Mouse (Mus musculus) embryonic stem cell, embryonic (primary cell): ENCODE measurements around the gene Ncstn.

Experiments
- CTCF ChIA-PET, 4 experiments: fragments of 300-600 bp in 2 of 4; fragments of 350-600 bp in 2 of 4; sonication (Branson Sonifier 250); formaldehyde crosslinking; loops; one replicate each; lab custom pipeline; 2022; ENCODE audit warnings: inconsistent platforms in 2 of 4; lab: Charles Lee
- POLR2A ChIA-PET, 4 experiments: fragments of 300-600 bp in 2 of 4; fragments of 350-600 bp in 2 of 4; sonication (Branson Sonifier 250); formaldehyde crosslinking; loops; one replicate each; lab custom pipeline; 2022; ENCODE audit warnings: antibody characterized with exemption in 4 of 4, inconsistent platforms in 1 of 4; lab: Charles Lee

The Ncstn gene

DNA sequence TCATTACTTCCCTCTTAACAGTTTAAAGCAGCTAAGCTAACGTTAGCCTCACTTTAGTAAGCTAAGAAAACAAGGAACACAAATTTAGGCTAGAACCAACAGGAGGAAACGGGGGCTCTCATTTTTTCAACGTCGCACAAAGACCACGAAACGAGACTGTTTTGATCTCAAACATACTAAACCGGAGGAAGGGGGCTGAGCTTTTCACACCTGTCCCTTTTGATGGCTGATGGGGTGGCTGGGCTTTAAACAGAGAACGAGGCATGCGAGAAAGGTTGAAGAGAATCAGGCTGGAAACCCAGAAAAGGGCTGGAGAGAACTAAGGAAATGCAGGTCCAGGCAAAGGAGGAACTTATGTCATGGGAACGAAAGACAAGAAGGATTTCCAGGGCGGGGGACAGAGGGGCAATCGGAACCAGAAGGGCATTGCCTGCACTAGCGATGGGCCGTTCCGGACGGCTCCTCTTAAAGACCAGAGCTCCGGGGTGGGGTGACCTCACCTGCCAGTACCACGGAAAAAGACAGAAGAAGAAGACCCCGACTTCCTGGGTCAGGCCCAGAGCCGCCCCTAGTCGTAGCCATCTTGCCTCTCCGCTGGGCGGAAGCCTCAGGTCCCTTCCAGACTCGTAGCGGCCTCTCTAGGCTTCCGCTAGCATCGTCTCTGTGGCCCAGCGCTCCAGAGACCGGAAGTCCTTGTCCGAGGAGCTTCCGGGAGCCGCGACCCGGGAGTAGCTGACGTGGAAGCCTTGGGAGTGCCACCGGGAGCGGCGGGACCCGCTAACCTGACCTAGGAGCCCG, at the start of gene Ncstn, which contains the start of gene Copa:
TSS of gene Ncstn (minus strand) at position 695 of the 798 bp plus-strand sequence.
TSS of gene Copa (plus strand) at position 429 of the 798 bp plus-strand sequence.
- ChIA-PET POLR2A (interaction anchor here (0.6 to 4.1 kb wide), 82 partner anchors 9 to 294 kb away, joined by 3 to 25 read pairs (median 4); partner anchors contain the start of genes Dcaf8 (in 3 of the 4), Igsf8 (in 1 of the 4), Kcnj10 (in 1 of the 4) and Nhlh1 (in 1 of the 4)), CTCF (interaction anchor here (0.6 to 1.5 kb wide), 12 partner anchors 10 to 551 kb away, joined by 3 to 6 read pairs (median 4); partner anchors contain the start of gene Dusp23 (in 1 of the 4))

DNA sequence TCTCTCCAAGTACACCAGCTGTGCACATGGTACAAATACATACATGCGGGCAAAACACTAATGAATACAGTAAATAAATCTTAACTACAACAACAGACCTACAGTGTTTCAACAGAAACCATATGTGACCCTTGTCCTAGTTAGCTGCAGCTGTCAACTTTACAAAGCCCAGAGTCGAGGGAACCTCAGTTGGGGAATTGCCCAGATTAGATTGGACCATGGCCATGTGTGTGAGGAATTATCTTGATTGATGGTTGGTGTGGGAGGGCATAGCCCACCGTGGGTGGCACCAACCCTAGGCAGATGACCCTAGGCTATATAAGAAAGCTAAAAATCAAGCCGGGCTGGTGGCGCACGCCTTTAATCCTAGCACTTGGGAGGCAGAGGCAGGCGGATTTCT, 49.7 kb upstream of the Ncstn start:
- ChIA-PET CTCF (interaction anchor here in 2 of 4 experiments (1.1 to 1.5 kb wide), 2 partner anchors 13 kb away, joined by 3 to 5 read pairs; no protein-coding TSS in a partner anchor), POLR2A (interaction anchor here in 2 of 4 experiments (0.6 to 4.5 kb wide), 6 partner anchors 13 to 181 kb away, joined by 3 to 34 read pairs (median 3); partner anchors contain the start of genes Dcaf8 (in 2 of the 2), Copa (in 1 of the 2) and Ncstn (in 1 of the 2))

DNA sequence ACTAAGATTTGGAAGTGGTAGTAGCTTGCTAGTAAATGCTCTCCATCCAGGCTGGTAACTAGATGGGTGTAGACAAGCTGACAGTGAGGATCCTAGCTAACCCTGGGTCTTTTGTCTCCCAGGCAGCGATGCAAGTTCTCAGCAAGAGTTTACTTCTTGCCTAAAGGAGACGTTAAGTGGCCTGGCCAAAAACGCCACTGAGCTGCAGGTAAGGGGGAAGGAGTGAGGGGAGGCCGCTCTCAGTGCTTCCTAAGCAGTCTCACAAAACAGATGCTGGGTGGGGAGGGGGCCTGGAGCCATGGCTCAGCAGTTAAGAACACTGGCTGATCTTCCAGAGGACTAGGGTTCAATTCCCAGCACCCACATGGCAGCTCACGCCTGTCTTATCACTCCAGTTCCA, 47.2 kb upstream of the Ncstn start:
- CTCF ChIA-PET: interaction anchor here (0.5 to 2.7 kb wide), 22 partner anchors 8 to 195 kb away, joined by 3 to 21 read pairs (median 4); partner anchors contain the start of genes Dcaf8 (in 1 of the 4) and Ncstn (in 1 of the 4)
- POLR2A ChIA-PET: interaction anchor here in 3 of 4 experiments (0.8 to 4.5 kb wide), 17 partner anchors 8 to 182 kb away, joined by 3 to 34 read pairs (median 5); partner anchors contain the start of genes Dcaf8 (in 3 of the 3), Copa (in 1 of the 3) and Ncstn (in 1 of the 3)

DNA sequence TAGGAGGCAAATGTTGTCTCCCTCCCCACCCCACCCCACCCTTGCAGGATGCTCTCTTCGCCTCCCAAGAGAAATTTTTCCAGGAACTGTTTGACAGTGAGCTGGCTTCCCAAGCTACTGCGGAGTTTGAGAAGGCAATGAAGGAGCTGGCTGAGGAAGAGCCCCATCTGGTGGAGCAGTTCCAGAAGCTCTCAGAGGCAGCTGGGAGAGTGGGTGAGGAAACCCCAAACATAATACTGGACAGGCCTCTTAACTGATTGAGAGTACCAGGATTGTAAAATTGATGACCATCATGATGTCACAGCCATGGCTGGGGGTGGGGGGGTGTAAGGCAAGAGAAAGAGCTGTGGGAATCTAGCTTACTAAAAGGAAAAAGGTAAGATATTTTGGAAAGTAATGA, 46.5 kb upstream of the Ncstn start:
- CTCF ChIA-PET: interaction anchor here (0.5 to 2.7 kb wide), 37 partner anchors 9 to 922 kb away, joined by 3 to 21 read pairs (median 4); partner anchors contain the start of genes Copa (in 1 of the 4), Dcaf8 (in 1 of the 4), Ncstn (in 1 of the 4) and Tagln2 (in 1 of the 4)
- POLR2A ChIA-PET: interaction anchor here in 3 of 4 experiments (0.6 to 4.5 kb wide), 24 partner anchors 9 to 818 kb away, joined by 3 to 34 read pairs (median 4); partner anchors contain the start of genes Dcaf8 (in 3 of the 3), Copa (in 1 of the 3), Ncstn (in 1 of the 3) and Pigm (in 1 of the 3)

DNA sequence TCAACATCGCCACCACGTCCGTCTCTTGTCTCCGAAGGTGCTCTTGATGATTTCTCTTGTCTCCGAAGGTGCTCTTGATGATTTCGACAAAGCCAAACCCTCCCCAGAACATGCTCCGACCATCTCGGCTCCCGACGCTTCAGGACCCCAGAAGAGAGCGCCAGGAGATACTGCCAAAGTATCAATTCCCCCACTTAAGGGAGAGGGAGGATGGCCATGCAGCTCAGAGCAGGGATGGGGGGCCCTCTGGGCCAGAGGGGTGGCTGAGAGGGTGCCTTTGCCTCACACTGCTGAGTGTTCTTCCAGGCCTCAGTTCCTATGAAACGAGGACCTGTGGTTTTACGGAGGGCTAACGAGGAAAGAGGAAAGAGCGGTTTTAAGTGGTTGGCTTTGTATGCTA, 46.0 kb upstream of the Ncstn start:
- POLR2A ChIA-PET: interaction anchor here in 3 of 4 experiments (0.6 to 4.5 kb wide), 16 partner anchors 9 to 247 kb away, joined by 3 to 34 read pairs (median 4); partner anchors contain the start of genes Dcaf8 (in 2 of the 3), Copa (in 1 of the 3), Ncstn (in 1 of the 3) and Pigm (in 1 of the 3)
- CTCF ChIA-PET: interaction anchor here (0.6 to 2.7 kb wide), 22 partner anchors 9 to 303 kb away, joined by 3 to 21 read pairs (median 5); partner anchors contain the start of genes Dcaf8 (in 1 of the 4) and Ncstn (in 1 of the 4)

DNA sequence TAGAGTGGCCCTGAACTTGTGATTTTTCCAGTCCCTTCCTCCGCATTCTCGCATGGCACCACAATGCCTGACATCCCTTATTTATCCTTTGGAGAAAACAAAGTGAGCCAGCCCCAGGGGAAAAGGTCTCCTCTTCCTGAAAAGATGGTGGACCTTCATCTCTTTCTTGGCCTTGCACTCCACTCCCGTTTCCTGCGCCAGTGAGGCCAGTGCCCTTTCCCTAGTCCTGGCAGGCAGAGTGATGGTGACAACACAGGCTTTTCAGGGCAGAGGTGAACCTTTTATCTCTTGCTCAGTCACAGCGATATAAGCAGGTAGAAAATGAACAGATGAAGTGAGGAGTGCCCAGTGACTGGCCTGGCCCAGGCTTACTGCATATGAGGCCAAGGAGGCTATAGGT, 44.9 kb upstream of the Ncstn start:
- ChIA-PET CTCF (interaction anchor here in 3 of 4 experiments (1.1 to 2.7 kb wide), 4 partner anchors 8 to 237 kb away, joined by 4 to 21 read pairs (median 10); partner anchors contain the start of gene Dcaf8 (in 1 of the 3)), POLR2A (interaction anchor here in 3 of 4 experiments (1.0 to 4.5 kb wide), 20 partner anchors 7 to 198 kb away, joined by 3 to 34 read pairs (median 4); partner anchors contain the start of genes Dcaf8 (in 2 of the 3), Igsf8 (in 1 of the 3) and Pea15a (in 1 of the 3))

DNA sequence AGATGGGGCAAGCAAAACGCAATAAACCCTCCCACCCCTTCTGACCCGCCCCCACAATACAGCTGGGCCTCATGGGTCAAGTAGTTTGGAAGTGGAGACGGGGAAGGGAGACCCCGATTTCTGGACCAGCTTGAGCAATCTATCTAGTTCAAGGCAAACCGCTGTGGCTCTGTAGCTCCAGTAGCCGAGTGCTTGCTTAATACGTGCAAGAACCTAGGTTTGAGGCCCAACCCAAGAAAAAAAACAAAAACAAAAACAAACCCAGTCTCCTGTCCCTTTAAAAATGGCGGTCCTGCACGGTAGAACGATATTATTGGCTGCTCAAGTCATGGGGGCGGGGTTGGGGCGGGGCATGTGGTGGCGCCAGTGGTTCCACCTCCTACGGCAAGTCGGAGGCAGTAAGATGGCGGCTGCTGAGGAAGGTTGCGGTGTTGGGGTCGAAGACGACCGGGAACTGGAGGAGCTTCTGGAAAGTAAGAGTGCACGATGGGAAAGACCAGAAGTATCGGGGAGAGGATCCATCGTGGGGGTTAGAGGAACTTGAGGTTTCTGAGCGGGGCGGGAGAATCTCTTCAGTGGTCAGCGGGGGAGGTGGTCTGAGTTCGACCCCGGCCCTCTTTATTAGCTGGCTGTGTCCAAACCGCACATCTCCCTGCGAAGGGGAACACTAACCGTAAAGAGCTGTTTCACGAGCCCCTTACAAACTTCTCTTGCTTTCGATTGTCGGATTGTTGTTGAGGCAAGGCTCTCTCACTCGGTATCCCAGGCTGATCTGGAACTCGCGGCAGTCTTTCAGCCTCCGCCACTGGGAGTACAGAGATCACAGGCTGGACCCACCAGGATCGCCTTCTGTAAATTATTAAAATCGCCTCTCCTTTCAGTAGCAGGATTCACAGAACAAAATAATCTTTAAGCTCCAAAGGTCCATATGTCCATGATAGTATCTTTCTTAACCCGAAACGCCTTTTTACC, 44.1 kb upstream of the Ncstn start, which contains the start of gene Pex19:
TSS of gene Pex19 (plus strand) at position 380 of the 972 bp plus-strand sequence.
- POLR2A ChIA-PET: interaction anchor here (0.6 to 2.1 kb wide), 37 partner anchors 8 to 250 kb away, joined by 3 to 11 read pairs (median 4); partner anchors contain the start of genes Dcaf8 (in 3 of the 4), Igsf8 (in 1 of the 4), Ncstn (in 1 of the 4) and Pea15a (in 1 of the 4)
- CTCF ChIA-PET: interaction anchor here in 2 of 4 experiments (0.6 to 1.6 kb wide), 4 partner anchors 21 to 238 kb away, joined by 3 to 18 read pairs (median 4); partner anchors contain the start of gene Dcaf8 (in 1 of the 2)

DNA sequence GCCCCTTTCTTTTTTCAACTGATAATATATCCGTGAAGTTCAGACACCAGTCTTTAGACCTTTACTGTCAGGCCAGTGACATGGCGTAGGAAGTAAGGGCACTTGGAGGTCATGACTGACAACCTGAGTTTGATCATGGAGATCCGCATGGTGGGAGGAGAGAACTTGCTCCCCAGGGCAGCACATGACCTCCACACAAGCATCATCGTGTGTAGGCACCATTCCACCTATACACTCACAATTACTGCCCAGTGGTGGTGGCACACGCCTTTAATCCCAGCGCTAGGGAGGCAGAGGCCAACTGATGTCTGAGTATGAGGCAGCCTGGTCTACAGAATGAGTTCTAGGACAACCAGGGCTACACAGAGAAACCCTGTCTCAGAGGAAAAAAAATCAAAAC, 42.0 kb upstream of the Ncstn start:
- POLR2A ChIA-PET: interaction anchor here in 2 of 4 experiments (0.7 to 1.5 kb wide), 4 partner anchors 23 to 217 kb away, joined by 3 to 5 read pairs (median 3); partner anchors contain the start of genes Copa (in 1 of the 2), Dcaf8 (in 1 of the 2), Kcnj10 (in 1 of the 2) and Ncstn (in 1 of the 2)
- CTCF ChIA-PET: no interaction called here

DNA sequence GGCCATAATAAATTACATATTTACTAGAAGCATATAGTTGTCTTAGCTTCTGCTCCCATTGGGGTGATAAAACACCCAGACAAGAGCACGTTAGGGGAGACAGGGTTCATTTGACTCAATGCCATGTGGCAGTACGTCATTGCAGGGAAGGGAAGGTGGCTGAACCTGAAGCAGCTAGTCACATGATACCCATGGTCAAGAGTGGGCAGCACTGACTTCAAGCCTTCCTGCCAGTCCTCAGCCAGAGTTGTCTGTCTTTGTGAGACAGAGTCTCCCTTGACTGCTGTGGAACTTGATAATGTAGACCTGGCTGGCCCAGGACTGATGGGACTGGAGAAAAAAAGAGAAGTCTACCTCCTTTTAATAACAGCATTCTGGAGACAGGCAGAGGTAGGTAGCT, 40.1 kb upstream of the Ncstn start:
- ChIA-PET POLR2A (interaction anchor here in 1 of 4 experiments (0.6 to 1.5 kb wide), 4 partner anchors 14 to 254 kb away, joined by 3 read pairs; partner anchors contain the start of genes Copa, Ncstn and Pigm), CTCF (interaction anchor here in 1 of 4 experiments (1.3 kb wide), 1 partner anchor 125 kb away, joined by 5 read pairs; no protein-coding TSS in a partner anchor)

DNA sequence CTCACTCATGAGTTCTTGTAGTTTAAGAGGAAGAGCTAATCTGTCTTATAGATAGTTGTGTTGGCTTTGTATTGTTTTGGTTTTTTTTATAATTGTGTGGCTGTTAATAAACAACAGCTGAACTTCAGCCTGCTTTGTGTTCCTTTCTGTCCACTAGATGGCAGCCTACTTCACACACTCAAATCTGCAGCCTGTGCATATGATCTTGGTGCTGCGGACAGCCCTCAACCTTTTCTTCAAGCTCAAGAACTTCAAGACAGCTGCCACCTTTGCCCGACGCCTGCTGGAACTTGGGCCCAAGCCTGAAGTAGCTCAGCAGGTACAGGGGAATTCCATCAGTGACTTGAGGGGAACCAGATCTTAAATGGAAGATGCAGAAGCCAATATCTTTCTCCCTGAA, 37.1 kb upstream of the Ncstn start:
- POLR2A ChIA-PET: interaction anchor here (0.7 to 2.4 kb wide), 14 partner anchors 10 to 205 kb away, joined by 3 to 10 read pairs (median 3); partner anchors contain the start of genes Copa (in 1 of the 4), Dcaf8 (in 1 of the 4) and Ncstn (in 1 of the 4)
- CTCF ChIA-PET: interaction anchor here (0.5 to 3.0 kb wide), 68 partner anchors 9 to 1323 kb away, joined by 3 to 21 read pairs (median 4); partner anchors contain the start of genes Ncstn (in 3 of the 4), Copa (in 2 of the 4), Dcaf8 (in 2 of the 4) and Casq1 (in 1 of the 4)

DNA sequence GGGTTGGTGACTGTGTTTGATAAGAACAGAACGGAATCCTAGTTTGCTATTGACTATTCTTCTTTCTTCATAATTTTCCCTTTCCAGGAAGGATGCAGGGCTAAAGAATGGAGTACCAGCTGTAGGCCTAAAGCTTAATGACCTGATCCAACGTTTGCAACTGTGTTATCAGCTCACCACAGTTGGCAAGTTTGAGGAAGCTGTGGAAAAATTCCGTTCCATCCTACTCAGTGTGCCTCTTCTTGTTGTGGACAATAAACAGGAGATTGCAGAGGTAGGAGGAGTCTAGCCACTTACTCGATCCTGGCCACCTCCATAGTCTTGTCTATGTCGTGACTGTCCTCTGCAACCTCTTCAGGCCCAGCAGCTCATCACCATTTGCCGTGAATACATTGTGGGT, 36.5 kb upstream of the Ncstn start:
- ChIA-PET CTCF (interaction anchor here (0.5 to 3.0 kb wide), 59 partner anchors 10 to 1324 kb away, joined by 3 to 21 read pairs (median 4); partner anchors contain the start of genes Copa (in 2 of the 4), Dcaf8 (in 2 of the 4), Ncstn (in 2 of the 4) and Casq1 (in 1 of the 4)), POLR2A (interaction anchor here (0.9 to 2.4 kb wide), 12 partner anchors 10 to 206 kb away, joined by 3 to 10 read pairs (median 4); partner anchors contain the start of genes Copa (in 1 of the 4), Dcaf8 (in 1 of the 4) and Ncstn (in 1 of the 4))

DNA sequence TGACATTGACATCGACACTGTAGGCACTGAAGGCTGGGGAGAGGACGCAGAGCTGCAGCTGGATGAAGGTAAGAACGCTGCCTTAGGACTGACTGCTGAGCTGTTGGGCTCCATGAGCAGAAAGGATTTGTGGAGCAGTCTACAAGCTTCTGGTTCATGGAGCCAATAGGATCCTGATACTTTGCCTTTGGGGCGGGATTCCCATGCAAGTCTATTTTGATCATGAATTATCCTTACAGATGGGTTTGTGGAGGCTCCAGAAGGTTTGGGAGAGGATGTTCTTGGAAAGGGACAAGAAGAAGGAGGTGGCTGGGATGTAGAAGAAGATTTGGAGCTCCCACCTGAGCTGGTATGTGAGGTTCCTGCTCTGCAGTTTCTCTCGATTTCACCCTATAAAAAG, 34.4 kb upstream of the Ncstn start:
- POLR2A ChIA-PET: interaction anchor here in 2 of 4 experiments (0.8 to 1.8 kb wide), 2 partner anchors 10 to 24 kb away, joined by 3 to 5 read pairs; partner anchors contain the start of gene Pex19 (in 1 of the 2)
- CTCF ChIA-PET: interaction anchor here in 2 of 4 experiments (1.0 to 1.2 kb wide), 2 partner anchors 12 to 193 kb away, joined by 3 read pairs; no protein-coding TSS in a partner anchor

DNA sequence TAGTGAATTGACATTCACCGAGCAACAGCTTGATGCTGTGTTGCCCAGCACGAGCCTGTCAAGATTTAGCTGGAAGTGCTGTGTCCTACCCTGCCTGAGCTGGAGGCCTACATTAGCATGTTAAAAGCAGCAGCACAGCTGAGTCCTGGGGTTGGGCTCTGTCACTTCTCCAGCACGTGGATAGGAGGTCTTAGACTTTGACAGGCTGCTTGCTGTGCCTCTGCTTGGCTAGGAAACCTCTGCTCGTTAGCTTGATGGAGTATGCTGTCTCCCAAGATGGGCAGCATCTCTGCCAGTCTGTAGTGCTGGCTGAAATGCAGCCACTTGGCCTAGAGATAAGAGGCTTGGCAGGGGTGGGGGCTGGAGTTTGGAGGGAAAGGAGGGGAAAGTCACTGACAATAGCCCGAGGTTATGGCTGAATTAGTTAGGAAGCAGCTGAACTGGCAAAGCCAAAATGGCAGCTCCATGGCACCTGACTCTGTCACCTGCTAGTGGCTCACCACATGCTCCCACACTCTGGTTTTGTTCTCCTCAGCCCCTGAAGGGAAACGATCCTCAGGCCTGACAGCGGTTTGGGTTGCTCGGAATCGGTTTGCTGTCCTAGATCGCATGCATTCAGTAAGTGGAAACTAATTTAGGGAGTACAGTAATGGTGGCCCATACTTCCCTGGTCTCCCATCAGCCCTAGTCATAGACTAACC, 25.3 kb upstream of the Ncstn start:
- CTCF ChIA-PET: interaction anchor here (0.5 to 1.7 kb wide), 7 partner anchors 11 to 63 kb away, joined by 3 to 9 read pairs (median 4); no protein-coding TSS in a partner anchor
- POLR2A ChIA-PET: interaction anchor here in 3 of 4 experiments (0.6 to 1.8 kb wide), 20 partner anchors 11 to 268 kb away, joined by 3 to 10 read pairs (median 3); partner anchors contain the start of genes Ncstn (in 2 of the 3), Pex19 (in 2 of the 3), Dcaf8 (in 1 of the 3) and Pigm (in 1 of the 3)

DNA sequence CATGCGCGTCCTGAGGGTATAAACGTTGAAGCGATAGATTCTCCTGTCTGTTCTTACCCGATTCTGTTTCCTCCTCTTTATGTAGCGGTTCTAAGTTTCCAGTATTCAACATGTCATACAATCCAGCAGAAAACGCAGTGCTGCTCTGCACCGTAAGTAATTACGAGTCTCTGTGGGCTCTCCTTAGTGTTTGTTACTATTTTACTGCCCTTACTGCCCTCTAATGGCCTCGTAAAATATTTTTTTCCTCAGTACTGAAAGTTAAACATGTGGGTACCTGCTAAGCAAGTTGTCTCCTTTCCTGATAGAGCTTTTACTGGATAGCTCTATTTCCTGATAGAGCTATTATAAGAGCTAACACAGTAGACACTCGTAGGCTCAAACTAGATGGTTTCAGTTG, 22.5 kb upstream of the Ncstn start:
- POLR2A ChIA-PET: interaction anchor here in 2 of 4 experiments (1.1 to 1.5 kb wide), 2 partner anchors 12 to 61 kb away, joined by 3 read pairs; no protein-coding TSS in a partner anchor
- CTCF ChIA-PET: interaction anchor here (0.5 to 1.1 kb wide), 5 partner anchors 15 to 424 kb away, joined by 3 to 4 read pairs (median 3); no protein-coding TSS in a partner anchor
